Mouse (Mus musculus) CH12.LX (cell line): ENCODE data around the gene Limd1. TPM values are rescaled to one million over a fixed set of nuclear protein-coding genes. Genes with fewer than 3 reads are reported as not detected.

Experiments
- DNase-seq: peaks from one replicate; pipeline ENCODE4 v3.0.0-alpha.2; 2013; ENCODE audit errors: extremely low read depth
- H3K27ac ChIP-seq: 2 replicates; pipeline ENCODE4 v1.5.1; 2012; ENCODE audit warnings: low read depth, mild to moderate bottlenecking, control low read depth, moderate library complexity; ENCODE audit not compliant: insufficient read depth
- H3K27me3 ChIP-seq: replicated peaks from 2 replicates; pipeline ENCODE3; 2012; ENCODE audit warnings: inconsistent platforms
- H3K36me3 ChIP-seq, 2 experiments: replicated peaks in 1 of 2; 2 replicates each; pipeline versions ENCODE3 to v1.6.1; 2012; ENCODE audit warnings: inconsistent platforms in 1 of 2, low read length in 1 of 2, mild to moderate bottlenecking in 1 of 2, mixed read lengths in 1 of 2, moderate library complexity in 1 of 2; ENCODE audit not compliant: control insufficient read depth in 1 of 2, insufficient read depth in 1 of 2
- H3K4me1 ChIP-seq, 2 experiments: 2 replicates each; pipeline ENCODE4 v1.6.1; 2012; ENCODE audit warnings: inconsistent platforms in 1 of 2, moderate library complexity in 1 of 2; ENCODE audit not compliant: insufficient read depth in 2 of 2, control insufficient read depth in 1 of 2
- H3K4me2 ChIP-seq: 2 replicates; pipeline ENCODE4 v1.6.1; 2012; ENCODE audit warnings: low read depth, mild to moderate bottlenecking, control low read depth; ENCODE audit not compliant: poor library complexity, insufficient read depth, severe bottlenecking
- H3K4me3 ChIP-seq, 3 experiments: fragments of 150-350 bp in 1 of 3; sonication (generic) in 1 of 3; replicated peaks in 1 of 3; 2 replicates each; pipeline versions ENCODE3 to v1.5.1; 2011 to 2012; ENCODE audit warnings: low read depth in 2 of 3, low read length in 2 of 3, mild to moderate bottlenecking in 2 of 3, moderate library complexity in 2 of 3, control low read depth in 1 of 3, improper control_type of control experiment in 1 of 3, inconsistent platforms in 1 of 3, mixed read lengths in 1 of 3; ENCODE audit not compliant: poor library complexity in 1 of 3
- H3K79me2 ChIP-seq: replicated peaks from 2 replicates; pipeline ENCODE4 v1.6.1; 2012; ENCODE audit warnings: mild to moderate bottlenecking, moderate library complexity; ENCODE audit not compliant: control insufficient read depth, poor library complexity, insufficient read depth, severe bottlenecking; ENCODE audit errors: extremely low read depth
- H3K9ac ChIP-seq: 2 replicates; pipeline ENCODE4 v1.6.1; 2012; ENCODE audit warnings: low read depth, mild to moderate bottlenecking, control low read depth, moderate library complexity; ENCODE audit not compliant: insufficient read depth
- H3K9me3 ChIP-seq: replicated peaks from 2 replicates; pipeline ENCODE3; 2012; ENCODE audit warnings: low read length, inconsistent platforms, mixed read lengths
- BHLHE40 ChIP-seq: IDR thresholded peaks from 2 replicates; pipeline ENCODE4 v1.6.1; 2011; ENCODE audit warnings: mild to moderate bottlenecking, low read depth, low read length, improper control_type of control experiment
- CTCF ChIP-seq, 2 experiments: IDR thresholded peaks in 1 of 2; conservative IDR thresholded peaks in 1 of 2; 2 replicates each; pipeline ENCODE4 v1.5.1; 2011 to 2012; ENCODE audit warnings: low read depth in 2 of 2, low read length in 2 of 2, improper control_type of control experiment in 1 of 2, inconsistent platforms in 1 of 2, mild to moderate bottlenecking in 1 of 2, moderate library complexity in 1 of 2
- E2F4 ChIP-seq: IDR thresholded peaks from 2 replicates; pipeline ENCODE4 v1.6.1; 2011; ENCODE audit warnings: low read depth, low read length, improper control_type of control experiment; ENCODE audit not compliant: insufficient replicate concordance
- EP300 ChIP-seq: IDR thresholded peaks from 2 replicates; pipeline ENCODE4 v1.6.1; 2011; ENCODE audit warnings: low read length, improper control_type of control experiment
- ETS1 ChIP-seq: conservative IDR thresholded peaks from 2 replicates; pipeline ENCODE4 v1.6.1; 2012; ENCODE audit warnings: low read depth, mild to moderate bottlenecking, inconsistent platforms, low read length, improper control_type of control experiment, moderate library complexity
- HCFC1 ChIP-seq: IDR thresholded peaks from 2 replicates; pipeline ENCODE4 v1.6.1; 2012; ENCODE audit warnings: low read depth, mild to moderate bottlenecking, inconsistent platforms, low read length, improper control_type of control experiment
- IRF4 ChIP-seq: IDR thresholded peaks from 2 replicates; pipeline ENCODE4 v1.6.1; 2014; ENCODE audit warnings: low read depth, mild to moderate bottlenecking, inconsistent platforms, low read length, improper control_type of control experiment
- JUND ChIP-seq: conservative IDR thresholded peaks from 2 replicates; pipeline ENCODE4 v1.6.1; 2011; ENCODE audit warnings: low read depth, low read length, improper control_type of control experiment
- MAFK ChIP-seq: IDR thresholded peaks from 2 replicates; pipeline ENCODE4 v1.6.1; 2011; ENCODE audit warnings: low read length, improper control_type of control experiment; ENCODE audit not compliant: insufficient replicate concordance
- MAX ChIP-seq: IDR thresholded peaks from 2 replicates; pipeline ENCODE4 v1.6.1; 2011; ENCODE audit warnings: low read length, improper control_type of control experiment
- NRF1 ChIP-seq: IDR thresholded peaks from 2 replicates; pipeline ENCODE4 v1.6.1; 2014; ENCODE audit warnings: low read depth, mild to moderate bottlenecking, inconsistent platforms, low read length, improper control_type of control experiment, moderate library complexity
- PAX5 ChIP-seq: IDR thresholded peaks from 2 replicates; pipeline ENCODE4 v1.6.1; 2012; ENCODE audit warnings: low read length, inconsistent platforms, mixed read lengths
- POLR2A ChIP-seq: IDR thresholded peaks from 2 replicates; pipeline ENCODE4 v1.6.1; 2011; ENCODE audit warnings: low read depth, mild to moderate bottlenecking, improper control_type of control experiment, low read length
- SIN3A ChIP-seq: IDR thresholded peaks from 2 replicates; pipeline ENCODE4 v1.6.1; 2012; ENCODE audit warnings: low read length, improper control_type of control experiment, inconsistent platforms
- SMC3 ChIP-seq: IDR thresholded peaks from 2 replicates; pipeline ENCODE4 v1.6.1; 2011; ENCODE audit warnings: low read depth, low read length, improper control_type of control experiment
- TCF12 ChIP-seq: IDR thresholded peaks from 2 replicates; pipeline ENCODE4 v1.6.1; 2014; ENCODE audit warnings: low read depth, mild to moderate bottlenecking, inconsistent platforms, low read length, improper control_type of control experiment
- USF1 ChIP-seq: IDR thresholded peaks from 2 replicates; pipeline ENCODE4 v1.6.1; 2014; ENCODE audit warnings: low read depth, mild to moderate bottlenecking, inconsistent platforms, low read length, improper control_type of control experiment
- ZC3H11A ChIP-seq: IDR thresholded peaks from 2 replicates; pipeline ENCODE4 v1.6.1; 2012; ENCODE audit warnings: low read depth, mild to moderate bottlenecking, inconsistent platforms, low read length, improper control_type of control experiment
- ZKSCAN1 ChIP-seq: IDR thresholded peaks from 2 replicates; pipeline ENCODE4 v1.6.1; 2012; ENCODE audit warnings: low read depth, inconsistent platforms, low read length, improper control_type of control experiment, borderline replicate concordance
- dilution Hi-C: fragments of 300-500 bp; cut with MboI; formaldehyde crosslinking; loops from 2 replicates; pipeline ENCODE4 v1.14.3; 2020; ENCODE audit warnings: low sequenced_read_pairs; ENCODE audit not compliant: extremely low pct_unique_long_range_greater_than_20kb, extremely low pct_ligation_motif_present
- in situ Hi-C: fragments of 300-500 bp; cut with MboI; formaldehyde crosslinking; loops from 3 replicates; pipeline ENCODE4 v1.14.3; 2019; ENCODE audit warnings: low sequenced_read_pairs, low pct_ligation_motif_present, low pct_unique_long_range_greater_than_20kb, mixed read lengths
- polyA plus RNA-seq: library from polyadenylated mRNA; unstranded; fragments of >175 nt; gene quantifications from 2 replicates; pipeline ENCODE4 v1.2.1, GENCODE M21; 2012; ENCODE audit warnings: low read depth; ENCODE audit not compliant: insufficient read length
- total RNA-seq, 2 experiments: library from RNA; depleted of rRNA; stranded (reverse); fragments of 300-350 nt in 1 of 2; fragments of >200 nt in 1 of 2; gene quantifications; 2 replicates each; pipeline ENCODE4 v1.2.3; 2012 to 2014

The Limd1 gene
- total and polyA plus RNA-seq, 3 experiments = 52.7 to 64.5 (median 60.5) TPM

- TF ChIP-seq JUND (peak; percentile 90), USF1 (no peak), MAX (peak; percentile 68), EP300 (peak; percentile 96), BHLHE40 (peak; percentile 87), CTCF (conservative IDR thresholded peaks at IDR 0.05 in 1 of 2, IDR thresholded peaks at IDR 0.05 in 1 of 2; ENCODE audit: low read depth in 2 of 2, low read length in 2 of 2) (peak in 1 of 2 experiments; percentile 36; a peak in 2 of 4 replicates), ZKSCAN1 (no peak), IRF4 (peak; percentile 99), HCFC1 (no peak; the same call in 1 of the 2 replicates), MAFK (no peak), PAX5 (no peak), POLR2A (peak; percentile 62), TCF12 (peak; percentile 77), SMC3 (no peak)
These were observed 1.9 kb downstream of the Limd1 start (continued) for GRCm38 (mm10) chr9:123480253-123480921.

- in situ Hi-C loops = no loop called here
- DNase-seq = no peak
- Histone ChIP-seq H3K9me3 (no peaks in the 10 kb centered on the region), H3K79me2 (peaks cover 68% of the 10 kb centered on the region), H3K36me3 (peaks cover 20 to 57% of the 10 kb centered on the region in 2 experiments), H3K27me3 (no peaks in the 10 kb centered on the region), H3K27ac (peak overlapping the region; percentile 39; the same call in 1 of the 2 replicates), H3K4me1 (peaks cover 15 to 53% of the 10 kb centered on the region in 2 experiments), H3K4me2 (peak overlapping the region; percentile 81), H3K9ac (peak overlapping the region; percentile 19; the same call in 1 of the 2 replicates), H3K4me3 (peak overlapping the region; percentile 29 to 74 (median 58))
- TF ChIP-seq SIN3A (no peak), NRF1 (no peak), MAX (no peak)
- dilution Hi-C loops = no loop called here
These were observed 2.6 kb downstream of the Limd1 start for GRCm38 (mm10) chr9:123481136-123481535.

GRCm38 (mm10) chr9:123483598-123483997, 5.1 kb downstream of the Limd1 start:
- Histone ChIP-seq H3K27me3 (no peaks in the 10 kb centered on the region), H3K4me1 (peaks cover 20 to 59% of the 10 kb centered on the region in 2 experiments), H3K4me3 (peak overlapping the region; percentile 7 to 74 (median 42)), H3K4me2 (peak overlapping the region; percentile 84), H3K27ac (peak overlapping the region; percentile 7; the same call in 1 of the 2 replicates), H3K79me2 (peaks cover 92% of the 10 kb centered on the region), H3K9ac (peak overlapping the region; percentile 53; the same call in 1 of the 2 replicates), H3K9me3 (no peaks in the 10 kb centered on the region), H3K36me3 (peaks cover 33 to 80% of the 10 kb centered on the region in 2 experiments)
- DNase-seq = no peak
- TF ChIP-seq ZC3H11A (no peak), BHLHE40 (no peak), SIN3A (no peak), E2F4 (no peak), ETS1 (no peak), NRF1 (no peak)
- dilution Hi-C loops = no loop called here
- in situ Hi-C loops = no loop called here
